Mouse (Mus musculus) cerebellum, adult (tissue): ENCODE measurements around the gene Ccdc22.

Experiments
- ATAC-seq: cut with Nextera tagmentation; 2 replicates; pipeline ENCODE4 v1.9.2; 2017; ENCODE audit warnings: mild to moderate bottlenecking, moderate library complexity, mixed read lengths; ENCODE audit not compliant: insufficient number of reproducible peaks, low FRiP score, low TSS enrichment

Gene Ccdc22

GRCm38 (mm10) chrX:7574087-7574884 is 31.0 kb downstream of the Ccdc22 start, which contains the start of gene Ppp1r3f:
Gene Ppp1r3f, minus strand, starts transcription at chrX:7574283.
- peak; percentile 96 for ATAC-seq

GRCm38 (mm10) chrX:7573176-7574086 is 31.9 kb downstream of the Ccdc22 start, which contains the start of gene Foxp3:
Gene Foxp3, plus strand, starts transcription at chrX:7573644.
- ATAC-seq: no peak

- ATAC-seq: no peak
These were observed 32.9 kb downstream of the Ccdc22 start for GRCm38 (mm10) chrX:7572466-7572865.

GRCm38 (mm10) chrX:7571565-7572136 is 33.7 kb downstream of the Ccdc22 start:
- no peak for ATAC-seq

- ATAC-seq: no peak
These were observed 34.7 kb downstream of the Ccdc22 start for GRCm38 (mm10) chrX:7570481-7571175.

GRCm38 (mm10) chrX:7567491-7567890 is 37.8 kb downstream of the Ccdc22 start:
- no peak for ATAC-seq

- no peak for ATAC-seq
These were observed 39.0 kb downstream of the Ccdc22 start for GRCm38 (mm10) chrX:7566352-7566751.

GRCm38 (mm10) chrX:7563076-7563475 is 42.2 kb downstream of the Ccdc22 start:
- ATAC-seq: no peak

- ATAC-seq: no peak
These were observed 51.8 kb downstream of the Ccdc22 start for GRCm38 (mm10) chrX:7553474-7553873.
